Mouse (Mus musculus) cerebellum, adult 2 months (tissue): ENCODE data around the gene Arfgef3. TPM values are rescaled to one million over a fixed set of nuclear protein-coding genes. Genes with fewer than 3 reads are reported as not detected.

Experiments used
- DNase-seq, 2 experiments: peaks; one replicate each; pipeline ENCODE4 v3.0.0; 2021
- H3K27ac ChIP-seq: fragments of 200-500 bp; 2 replicates; pipeline ENCODE4 v1.5.1; 2012; ENCODE audit warnings: low read length, control low read depth, inconsistent platforms; ENCODE audit not compliant: insufficient read depth
- H3K27me3 ChIP-seq: fragments of 200-500 bp; 2 replicates; pipeline ENCODE4 v1.6.1; 2012; ENCODE audit warnings: inconsistent platforms, mild to moderate bottlenecking, low read length, moderate library complexity; ENCODE audit not compliant: control insufficient read depth, insufficient read depth
- H3K4me1 ChIP-seq: fragments of 200-500 bp; 2 replicates; pipeline ENCODE4 v1.6.1; 2011; ENCODE audit warnings: low read length; ENCODE audit not compliant: control insufficient read depth, insufficient read depth
- H3K4me3 ChIP-seq: fragments of 200-500 bp; replicated peaks from 2 replicates; pipeline ENCODE3; 2011; ENCODE audit warnings: mild to moderate bottlenecking, low read depth, low read length, control low read depth; ENCODE audit not compliant: insufficient read depth
- CTCF ChIP-seq: fragments of 200-500 bp; IDR thresholded peaks from 2 replicates; pipeline ENCODE4 v1.5.1; 2011; ENCODE audit warnings: low read depth, mild to moderate bottlenecking, control low read depth, low read length, moderate library complexity, borderline replicate concordance; ENCODE audit not compliant: insufficient read depth
- POLR2A ChIP-seq: fragments of 200-500 bp; IDR thresholded peaks from 2 replicates; pipeline ENCODE4 v1.6.1; 2011; ENCODE audit warnings: low read length, control low read depth, borderline replicate concordance; ENCODE audit not compliant: insufficient read depth
- WGBS: fragments of 180-500 bp; shearing (Covaris S2); methylation state at CpG from one replicate; pipeline ENCODE4 v1.1.7; 2018; 5-methylcytosine and 5-hydroxymethylcytosine counted together
- polyA plus RNA-seq: library from polyadenylated mRNA; depleted of rRNA; stranded (reverse); fragments of >200 nt; gene quantifications from 2 replicates; pipeline ENCODE4 v1.2.3, GENCODE M21; 2012; rRNA removed

Arfgef3 gene
- polyA plus RNA-seq = 22.0 and 22.4 TPM in 2 replicates

- under 1% methylated on average over 50 of the region's 50 CpGs for WGBS
- peak; percentile 92 to 96 for DNase-seq
- peak within 1 kb of the TSS; percentile 70 for H3K4me3 ChIP-seq
- no peaks in the 10 kb centered on the region for H3K27me3 ChIP-seq
- TF ChIP-seq CTCF (no peak; the same call in 1 of the 2 replicates), POLR2A (peak; percentile 79)
- peak within 1 kb of the TSS; percentile 94 for H3K27ac ChIP-seq
- no peaks in the 10 kb centered on the region for H3K4me1 ChIP-seq
Observed at GRCm38 (mm10) chr10:18743286-18744142, at the start of gene Arfgef3. Gene Arfgef3, minus strand, starts transcription at chr10:18743949.

- no peaks in the 10 kb centered on the region for H3K27me3 ChIP-seq
- H3K4me3 ChIP-seq = no peak overlapping the region
- TF ChIP-seq CTCF = no peak
- TF ChIP-seq POLR2A = no peak
- WGBS = 58% methylated on average over 4 of the region's 4 CpGs
- DNase-seq = peak in 1 of 2 experiments; percentile 4
- no peaks in the 10 kb centered on the region for H3K4me1 ChIP-seq
- no peak overlapping the region for H3K27ac ChIP-seq
Observed at GRCm38 (mm10) chr10:18790063-18790462, 46.3 kb upstream of the Arfgef3 start.

- no peak overlapping the region for H3K4me3 ChIP-seq
- H3K27me3 ChIP-seq = no peaks in the 10 kb centered on the region
- no peaks in the 10 kb centered on the region for H3K4me1 ChIP-seq
- no peak overlapping the region for H3K27ac ChIP-seq
- 58% methylated on average over 1 of the region's 1 CpGs for WGBS
- no peak for DNase-seq
- no peak for TF ChIP-seq CTCF
- no peak for TF ChIP-seq POLR2A
Observed at GRCm38 (mm10) chr10:18788601-18789000, 44.9 kb upstream of the Arfgef3 start.

- TF ChIP-seq CTCF (no peak), POLR2A (no peak)
- H3K4me1 ChIP-seq = no peaks in the 10 kb centered on the region
- 93% methylated on average over 1 of the region's 1 CpGs for WGBS
- DNase-seq = no peak
- no peaks in the 10 kb centered on the region for H3K27me3 ChIP-seq
- no peak within 1 kb of the TSS for H3K27ac ChIP-seq
- H3K4me3 ChIP-seq = no peak within 1 kb of the TSS
Observed at GRCm38 (mm10) chr10:18786693-18787092, 42.9 kb upstream of the Arfgef3 start, which contains the start of gene Gm4922. Gene Gm4922, minus strand, starts transcription at chr10:18786793.

- DNase-seq = no peak
Observed at GRCm38 (mm10) chr10:18777546-18777945, 33.8 kb upstream of the Arfgef3 start.

GRCm38 (mm10) chr10:18772537-18773179 is 28.9 kb upstream of the Arfgef3 start:
- 61% methylated on average over 4 of the region's 4 CpGs for WGBS
- H3K27ac ChIP-seq = no peak overlapping the region

More at GRCm38 (mm10) chr10:18777546-18777945, 33.8 kb upstream of the Arfgef3 start:
- TF ChIP-seq POLR2A = no peak
- TF ChIP-seq CTCF = no peak
- 61% methylated on average over 3 of the region's 3 CpGs for WGBS
- Histone ChIP-seq H3K27me3 (no peaks in the 10 kb centered on the region), H3K4me1 (no peaks in the 10 kb centered on the region), H3K4me3 (no peak overlapping the region), H3K27ac (no peak overlapping the region)

GRCm38 (mm10) chr10:18769909-18770308 is 26.2 kb upstream of the Arfgef3 start:
- no peak for DNase-seq
- no peak for TF ChIP-seq CTCF
- TF ChIP-seq POLR2A = no peak
- Histone ChIP-seq H3K27me3 (no peaks in the 10 kb centered on the region), H3K27ac (no peak overlapping the region), H3K4me3 (no peak overlapping the region), H3K4me1 (no peaks in the 10 kb centered on the region)
- WGBS = 56% methylated on average over 5 of the region's 5 CpGs

More at GRCm38 (mm10) chr10:18772537-18773179, 28.9 kb upstream of the Arfgef3 start:
- H3K4me1 ChIP-seq = no peaks in the 10 kb centered on the region
- no peaks in the 10 kb centered on the region for H3K27me3 ChIP-seq
- no peak for DNase-seq
- no peak overlapping the region for H3K4me3 ChIP-seq
- TF ChIP-seq CTCF (no peak), POLR2A (no peak)

- Histone ChIP-seq H3K4me1 (no peaks in the 10 kb centered on the region), H3K27ac (no peak overlapping the region), H3K27me3 (no peaks in the 10 kb centered on the region), H3K4me3 (no peak overlapping the region)
- peak in 1 of 2 experiments; percentile 31 for DNase-seq
- 45% methylated on average over 2 of the region's 2 CpGs for WGBS
- TF ChIP-seq CTCF (peak; percentile 68), POLR2A (no peak)
Observed at GRCm38 (mm10) chr10:18760241-18760640, 16.5 kb upstream of the Arfgef3 start.
